Mouse (Mus musculus) cerebellum, adult 9-11 months (tissue): ENCODE measurements around the gene Gjc1.

ENCODE experiments used
- DNase-seq: peaks from one replicate; pipeline ENCODE4 v3.0.0; 2022

Gene Gjc1

GRCm38 (mm10) chr11:102810721-102811485 is 8.6 kb downstream of the Gjc1 start:
- no peak for DNase-seq

- DNase-seq = no peak
Observed at GRCm38 (mm10) chr11:102808246-102808645, 11.3 kb downstream of the Gjc1 start.

- DNase-seq = no peak
Observed at GRCm38 (mm10) chr11:102803453-102803852, 16.0 kb downstream of the Gjc1 start.

GRCm38 (mm10) chr11:102794157-102794556 is 25.3 kb downstream of the Gjc1 start:
- DNase-seq = no peak

- DNase-seq = no peak
Observed at GRCm38 (mm10) chr11:102791682-102792445, 27.6 kb downstream of the Gjc1 start.

- no peak for DNase-seq
Observed at GRCm38 (mm10) chr11:102787688-102788177, 31.8 kb downstream of the Gjc1 start.

GRCm38 (mm10) chr11:102783443-102783842 is 36.1 kb downstream of the Gjc1 start:
- peak; percentile 18 for DNase-seq

- peak; percentile 33 for DNase-seq
Observed at GRCm38 (mm10) chr11:102781523-102781922, 38.0 kb downstream of the Gjc1 start.

GRCm38 (mm10) chr11:102780986-102781351 is 38.5 kb downstream of the Gjc1 start:
- peak; percentile 38 for DNase-seq

GRCm38 (mm10) chr11:102780271-102780985 is 39.1 kb downstream of the Gjc1 start:
- DNase-seq = peak; percentile 55

- DNase-seq = peak; percentile 52
Observed at GRCm38 (mm10) chr11:102779824-102780223, 39.7 kb downstream of the Gjc1 start.

GRCm38 (mm10) chr11:102779081-102779638 is 40.3 kb downstream of the Gjc1 start:
- DNase-seq = peak; percentile 61

GRCm38 (mm10) chr11:102778597-102778996 is 40.9 kb downstream of the Gjc1 start:
- DNase-seq = no peak

GRCm38 (mm10) chr11:102778165-102778564 is 41.3 kb downstream of the Gjc1 start:
- DNase-seq = peak; percentile 60

GRCm38 (mm10) chr11:102777598-102777997 is 41.9 kb downstream of the Gjc1 start:
- DNase-seq = peak; percentile 70

GRCm38 (mm10) chr11:102774621-102775141 is 44.8 kb downstream of the Gjc1 start:
- DNase-seq = peak; percentile 92

GRCm38 (mm10) chr11:102773713-102774611 is 45.5 kb downstream of the Gjc1 start:
- peak; percentile 89 for DNase-seq

- peak; percentile 77 for DNase-seq
Observed at GRCm38 (mm10) chr11:102772771-102773700, 46.5 kb downstream of the Gjc1 start.

GRCm38 (mm10) chr11:102771916-102772714 is 47.4 kb downstream of the Gjc1 start:
- peak; percentile 67 for DNase-seq
